Comparison of ENCODE assay signal across 27 mouse cellular contexts in genomic region chr2:57868046-57868445, GRCm38 (mm10).
"Had no signal": no experiment of that assay in that cellular context is flagged by ENCODE, and none has a peak within 500 bp of the region (broad histone marks: within the 10 kb centered on the region; RNA-seq: fewer than 3 reads in every experiment).

No protein-coding gene starts in this region.

- H3K4me1 ChIP-seq: heart, embryonic 10.5 days; heart, embryonic 12.5 days; hindbrain, embryonic 10.5 days; hindbrain, embryonic 12.5 days; intestine, embryonic 15.5 days; limb, embryonic 10.5 days; limb, embryonic 12.5 days; liver, embryonic 13.5 days had no signal

- DNase-seq: gastrocnemius, adult 2 months; gastrocnemius, postnatal 10 days; gastrocnemius, postnatal 25 days; heart, adult 18-20 months; heart, postnatal 10 days; heart, postnatal 4 days; kidney, adult 18-20 months; kidney, adult 8-10 months; kidney, postnatal 10 days; kidney, postnatal 25 days; kidney, postnatal 4 days; liver; liver, embryonic 13.5 days had no signal

- H3K27me3 ChIP-seq: heart, embryonic 12.5 days; hindbrain, embryonic 12.5 days; intestine, embryonic 15.5 days; limb, embryonic 12.5 days; liver, embryonic 13.5 days had no signal

- H3K27ac ChIP-seq: gastrocnemius, adult 2 months; heart, embryonic 10.5 days; hindbrain, embryonic 10.5 days; hindbrain, embryonic 12.5 days; hindbrain, embryonic 14.5 days; intestine, embryonic 15.5 days; layer of hippocampus, adult 2 months; left cerebral cortex, adult 2 months; limb, embryonic 10.5 days; limb, embryonic 12.5 days; liver, embryonic 13.5 days had no signal

- H3K4me3 ChIP-seq: gastrocnemius, adult 2 months; heart, embryonic 10.5 days; heart, embryonic 12.5 days; hindbrain, embryonic 10.5 days; hindbrain, embryonic 12.5 days; intestine, embryonic 15.5 days; layer of hippocampus, adult 2 months; left cerebral cortex, adult 2 months; limb, embryonic 10.5 days; limb, embryonic 12.5 days; liver, embryonic 13.5 days had no signal

- ATAC-seq: hindbrain, embryonic 16.5 days; inflammation-experienced regulatory T-cells, adult 6 months; intestine, embryonic 15.5 days; intestine, postnatal 0 days had no signal

- H3K36me3 ChIP-seq: heart, embryonic 10.5 days; heart, embryonic 12.5 days; hindbrain, embryonic 10.5 days; hindbrain, embryonic 12.5 days; intestine, embryonic 15.5 days; limb, embryonic 10.5 days; limb, embryonic 12.5 days; liver, embryonic 13.5 days had no signal

- H3K4me2 ChIP-seq: heart, embryonic 12.5 days; hindbrain, embryonic 12.5 days; hindbrain, embryonic 14.5 days; intestine, embryonic 15.5 days; limb, embryonic 12.5 days; liver, embryonic 11.5 days; liver, embryonic 13.5 days had no signal

- H3K9ac ChIP-seq: heart, embryonic 12.5 days; hindbrain, embryonic 12.5 days; hindbrain, embryonic 14.5 days; intestine, embryonic 15.5 days; limb, embryonic 12.5 days; liver, embryonic 13.5 days had no signal

- H3K9me3 ChIP-seq: heart, embryonic 10.5 days; heart, embryonic 12.5 days; hindbrain, embryonic 10.5 days; hindbrain, embryonic 12.5 days; intestine, embryonic 15.5 days; limb, embryonic 10.5 days; limb, embryonic 12.5 days had no signal
